Mouse (Mus musculus) ES-E14 (cell line): ENCODE data around the gene Grsf1. TPM values are rescaled to one million over a fixed set of nuclear protein-coding genes. Genes with fewer than 3 reads are reported as not detected.

Experiments used
- DNase-seq: peaks from one replicate; pipeline ENCODE4 v3.0.0-alpha.2; 2013; ENCODE audit warnings: low read depth, low spot score
- H3K27ac ChIP-seq: 2 replicates; pipeline ENCODE4 v1.5.1; 2012; ENCODE audit warnings: low read depth, mild to moderate bottlenecking, low read length, moderate library complexity, mixed read lengths; ENCODE audit not compliant: poor library complexity, insufficient read depth, severe bottlenecking
- H3K36me3 ChIP-seq: 2 replicates; pipeline ENCODE4 v1.6.1; 2012; ENCODE audit warnings: mild to moderate bottlenecking, low read length, moderate library complexity, mixed read lengths; ENCODE audit not compliant: control insufficient read depth, poor library complexity, insufficient read depth, severe bottlenecking
- H3K4me1 ChIP-seq, 2 experiments: fragments of 150-350 bp in 1 of 2; sonication (generic) in 1 of 2; 2 replicates each; pipeline ENCODE4 v1.6.1; 2012; ENCODE audit warnings: low read length in 2 of 2, mild to moderate bottlenecking in 1 of 2, mixed read lengths in 1 of 2; ENCODE audit not compliant: control insufficient read depth in 2 of 2, insufficient read depth in 2 of 2, poor library complexity in 1 of 2
- H3K4me3 ChIP-seq, 2 experiments: fragments of 150-350 bp in 1 of 2; sonication (generic) in 1 of 2; 2 replicates each; pipeline ENCODE4 v1.5.1; 2012; ENCODE audit warnings: low read length in 2 of 2, low read depth in 1 of 2, mild to moderate bottlenecking in 1 of 2, mixed read lengths in 1 of 2; ENCODE audit not compliant: insufficient read depth in 1 of 2, poor library complexity in 1 of 2, severe bottlenecking in 1 of 2
- H3K9ac ChIP-seq: 2 replicates; pipeline ENCODE4 v1.6.1; 2012; ENCODE audit warnings: low read depth, mild to moderate bottlenecking, low read length, mixed read lengths; ENCODE audit not compliant: poor library complexity, insufficient read depth, severe bottlenecking
- H3K9me3 ChIP-seq: fragments of 150-350 bp; sonication (generic); 2 replicates; pipeline ENCODE4 v1.6.1; 2012; ENCODE audit warnings: low read depth, mild to moderate bottlenecking, low read length; ENCODE audit not compliant: control insufficient read depth, insufficient read depth
- CHD2 ChIP-seq: IDR thresholded peaks from 2 replicates; pipeline ENCODE4 v1.6.1; 2014; ENCODE audit warnings: mild to moderate bottlenecking, low read depth, low read length, inconsistent platforms
- HCFC1 ChIP-seq: IDR thresholded peaks from 2 replicates; pipeline ENCODE4 v1.6.1; 2012; ENCODE audit warnings: low read length, inconsistent platforms, borderline replicate concordance; ENCODE audit not compliant: insufficient read depth
- MAFK ChIP-seq: IDR thresholded peaks from 2 replicates; pipeline ENCODE4 v1.6.1; 2014; ENCODE audit warnings: mild to moderate bottlenecking, low read depth, low read length, inconsistent platforms; ENCODE audit not compliant: insufficient read depth
- ZC3H11A ChIP-seq: IDR thresholded peaks from 2 replicates; pipeline ENCODE4 v1.6.1; 2012; ENCODE audit warnings: low read depth, mild to moderate bottlenecking, inconsistent platforms, low read length, borderline replicate concordance
- ZNF384 ChIP-seq: IDR thresholded peaks from 2 replicates; pipeline ENCODE4 v1.6.1; 2012; ENCODE audit warnings: low read depth, low read length, inconsistent platforms
- in situ Hi-C, 2 experiments: fragments of 600-800 bp; cut with MboI; formaldehyde crosslinking; loops; one replicate each; pipeline ENCODE4 v1.15.1; 2025; ENCODE audit warnings: low sequenced_read_pairs in 2 of 2, inconsistent platforms in 1 of 2; ENCODE audit not compliant: unreplicated experiment in 2 of 2
- total RNA-seq: library from RNA; depleted of rRNA; stranded (reverse); fragments of 300-350 nt; gene quantifications from 2 replicates; pipeline ENCODE4 v1.2.3, GENCODE M21; 2012

Grsf1 gene
- total RNA-seq, 1 experiment = 54.2 TPM

DNA sequence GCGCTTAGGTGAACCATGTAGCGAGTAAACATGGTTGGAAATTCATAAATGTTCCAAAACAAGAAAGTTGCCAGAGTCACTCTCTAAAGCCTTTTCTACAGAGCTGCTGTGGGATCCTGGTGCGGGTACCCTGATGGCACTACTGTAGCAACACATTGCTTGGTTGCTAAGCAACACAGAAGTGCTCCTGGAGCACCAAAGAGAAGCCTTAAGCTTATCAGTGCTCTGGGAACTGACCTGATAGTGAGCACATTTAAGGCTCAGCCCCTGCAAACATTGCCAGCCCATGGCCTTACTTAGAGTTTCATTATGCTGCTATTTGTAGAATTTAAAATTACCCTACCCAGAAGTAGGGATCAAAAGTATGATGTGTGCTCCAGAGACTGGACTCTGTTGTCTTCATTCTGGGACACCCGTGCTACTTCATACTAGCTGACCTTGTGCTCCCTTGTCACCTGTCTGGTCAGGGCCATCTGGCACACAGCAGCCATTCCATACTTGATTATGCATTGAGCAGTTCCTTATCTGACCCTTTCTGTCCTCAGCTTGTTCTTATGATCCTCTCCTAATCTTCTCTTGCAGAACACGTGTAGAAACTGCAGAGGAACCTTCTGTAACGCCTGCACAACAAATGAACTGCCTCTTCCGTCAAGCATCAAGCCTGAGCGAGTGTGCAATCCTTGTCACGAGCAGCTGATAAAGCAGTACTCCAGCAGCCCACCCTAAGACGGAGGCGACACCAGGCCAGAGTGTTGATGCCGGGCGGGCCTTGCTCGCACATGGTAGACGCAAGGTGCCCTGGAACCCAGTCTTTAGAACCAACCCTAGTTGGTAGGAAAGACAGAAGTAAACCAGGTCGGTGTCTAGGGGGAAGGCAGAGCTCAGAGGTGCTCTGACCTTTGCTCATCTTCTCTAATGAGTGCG lies 26.5 kb downstream of the Grsf1 start:
- no peak for TF ChIP-seq ZNF384
- no peak for TF ChIP-seq HCFC1
- no peak for TF ChIP-seq ZC3H11A
- no peak for TF ChIP-seq MAFK
- no peak for TF ChIP-seq CHD2
- Histone ChIP-seq H3K9ac (no peak overlapping the region), H3K36me3 (peaks cover 11% of the 10 kb centered on the region; the same call in 1 of the 2 replicates), H3K27ac (no peak overlapping the region), H3K4me3 (no peak overlapping the region), H3K4me1 (no peaks in the 10 kb centered on the region), H3K9me3 (no peaks in the 10 kb centered on the region)
- no peak for DNase-seq
- in situ Hi-C loops = no loop called here

DNA sequence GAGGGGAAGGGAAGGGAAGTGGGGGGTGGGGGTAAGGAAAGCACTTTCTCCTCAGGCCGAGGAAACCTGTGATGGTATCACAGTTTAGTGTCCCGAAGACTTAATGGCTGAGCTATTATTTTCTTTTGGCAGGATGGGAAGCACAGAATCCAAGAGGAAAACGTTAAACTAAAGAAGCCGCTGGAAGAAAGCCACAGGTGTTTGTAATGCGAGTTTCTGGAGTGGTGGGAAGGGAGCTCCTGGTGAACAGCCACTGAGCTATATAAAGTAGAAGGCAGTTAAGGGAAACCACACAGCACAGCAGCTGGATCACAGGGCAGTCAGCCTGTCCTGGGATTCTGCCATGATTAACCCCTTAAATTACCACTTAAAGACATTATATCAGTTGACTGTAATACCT lies 30.6 kb downstream of the Grsf1 start:
- TF ChIP-seq ZC3H11A = no peak
- TF ChIP-seq HCFC1 = no peak
- TF ChIP-seq MAFK = no peak
- no peak for TF ChIP-seq ZNF384
- TF ChIP-seq CHD2 = no peak
- H3K9me3 ChIP-seq = no peaks in the 10 kb centered on the region
- in situ Hi-C loops = no loop called here
- no peak overlapping the region for H3K9ac ChIP-seq
- no peak for DNase-seq
- peaks cover 13% of the 10 kb centered on the region; the same call in 1 of the 2 replicates for H3K36me3 ChIP-seq
- H3K4me1 ChIP-seq = no peaks in the 10 kb centered on the region
- no peak overlapping the region for H3K4me3 ChIP-seq
- H3K27ac ChIP-seq = no peak overlapping the region

DNA sequence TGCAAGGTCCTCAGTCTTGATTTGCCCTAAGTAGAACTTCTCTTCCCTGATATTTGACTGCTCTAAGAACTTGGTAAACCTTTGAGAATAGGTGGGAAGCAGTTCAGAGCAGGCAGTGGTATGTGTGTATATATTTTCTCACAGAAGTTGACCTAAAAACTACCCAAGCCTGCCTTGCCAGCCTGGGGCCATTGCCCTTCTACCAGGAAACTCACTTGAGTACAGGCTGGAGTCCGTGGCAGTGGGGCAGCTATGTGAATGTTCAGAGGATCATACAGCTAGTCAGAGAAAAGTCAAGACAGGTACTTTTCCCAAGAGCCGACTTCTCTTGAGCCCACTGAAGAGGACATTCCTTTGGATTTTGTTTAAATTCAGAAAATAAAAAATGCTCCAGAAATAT lies 31.1 kb downstream of the Grsf1 start:
- Histone ChIP-seq H3K4me1 (no peaks in the 10 kb centered on the region), H3K27ac (no peak overlapping the region), H3K36me3 (peaks cover 13% of the 10 kb centered on the region; the same call in 1 of the 2 replicates), H3K4me3 (no peak overlapping the region), H3K9me3 (no peaks in the 10 kb centered on the region), H3K9ac (no peak overlapping the region)
- in situ Hi-C loops = no loop called here
- DNase-seq = no peak
- no peak for TF ChIP-seq HCFC1
- TF ChIP-seq MAFK = no peak
- no peak for TF ChIP-seq CHD2
- no peak for TF ChIP-seq ZNF384
- no peak for TF ChIP-seq ZC3H11A

DNA sequence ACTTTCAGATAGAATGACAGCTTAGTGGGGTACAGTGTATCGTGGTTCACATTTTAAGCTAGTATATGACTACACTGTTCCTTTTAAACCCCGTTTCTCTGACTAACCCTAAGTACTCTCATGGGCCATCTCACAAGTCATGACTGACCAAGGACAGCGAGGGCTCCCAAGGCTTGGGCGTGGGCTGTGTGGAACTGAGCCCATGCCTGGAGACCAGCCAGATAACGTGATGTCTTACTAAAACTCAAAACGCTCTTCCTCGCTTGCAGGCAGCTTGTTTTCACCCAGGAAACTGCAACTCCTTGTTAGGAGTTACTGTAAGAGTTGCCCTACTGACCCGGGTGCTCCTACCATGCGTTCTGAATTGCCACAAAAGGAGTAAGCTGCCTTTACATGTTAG lies 32.5 kb downstream of the Grsf1 start:
- in situ Hi-C loops = no loop called here
- H3K27ac ChIP-seq = no peak overlapping the region
- no peak for TF ChIP-seq CHD2
- no peak for TF ChIP-seq HCFC1
- no peak for TF ChIP-seq MAFK
- TF ChIP-seq ZNF384 = no peak
- no peak for TF ChIP-seq ZC3H11A
- H3K9ac ChIP-seq = no peak overlapping the region
- H3K4me1 ChIP-seq = no peaks in the 10 kb centered on the region
- H3K4me3 ChIP-seq = no peak overlapping the region
- peaks cover 6% of the 10 kb centered on the region; the same call in 1 of the 2 replicates for H3K36me3 ChIP-seq
- DNase-seq = no peak
- H3K9me3 ChIP-seq = no peaks in the 10 kb centered on the region
